Mouse (Mus musculus): ENCODE measurements around the gene Gm5129.

DNA sequence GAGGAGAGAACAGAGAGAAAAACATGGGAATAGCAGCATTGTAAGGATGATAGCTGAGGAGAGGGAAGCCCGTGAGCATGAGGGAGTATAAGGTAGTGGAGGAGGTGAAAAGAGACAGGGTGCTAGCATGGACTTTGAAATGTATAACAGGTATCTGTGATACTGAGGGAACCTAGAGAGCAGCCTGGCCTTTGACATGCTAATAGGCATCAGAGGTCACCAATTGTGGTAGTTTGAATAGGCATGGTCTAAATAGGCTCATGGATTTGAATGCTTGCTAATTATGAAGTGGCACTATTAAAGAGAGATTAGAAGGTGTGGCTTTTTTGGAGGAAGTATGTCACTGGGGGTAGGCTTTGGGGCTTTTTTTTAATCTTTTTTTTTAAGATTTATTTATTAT lies 22.8 kb downstream of the Gm5129 start:
- TF ChIP-seq CTCF (conservative IDR thresholded peaks at IDR 0.05; ENCODE audit: insufficient read depth, insufficient read length, low read depth, low read length) (no peak), POLR2A (IDR thresholded peaks at IDR 0.05; ENCODE audit: low read depth, low read length) (no peak)
